Mouse (Mus musculus) ES-Bruce4 (cell line): Measurements from ENCODE around the gene Chsy1.

Experiments
- CTCF ChIP-seq: IDR thresholded peaks from one replicate; pipeline ENCODE4 v1.8.1; 2011; ENCODE audit warnings: low read depth, low read length
- EP300 ChIP-seq: IDR thresholded peaks from 2 replicates; pipeline ENCODE4 v1.6.1; 2011; ENCODE audit warnings: low read depth, low read length; ENCODE audit not compliant: insufficient read depth
- POLR2A ChIP-seq: IDR thresholded peaks from one replicate; pipeline ENCODE4 v1.8.1; 2011; ENCODE audit warnings: low read length; ENCODE audit not compliant: insufficient read depth

DNA sequence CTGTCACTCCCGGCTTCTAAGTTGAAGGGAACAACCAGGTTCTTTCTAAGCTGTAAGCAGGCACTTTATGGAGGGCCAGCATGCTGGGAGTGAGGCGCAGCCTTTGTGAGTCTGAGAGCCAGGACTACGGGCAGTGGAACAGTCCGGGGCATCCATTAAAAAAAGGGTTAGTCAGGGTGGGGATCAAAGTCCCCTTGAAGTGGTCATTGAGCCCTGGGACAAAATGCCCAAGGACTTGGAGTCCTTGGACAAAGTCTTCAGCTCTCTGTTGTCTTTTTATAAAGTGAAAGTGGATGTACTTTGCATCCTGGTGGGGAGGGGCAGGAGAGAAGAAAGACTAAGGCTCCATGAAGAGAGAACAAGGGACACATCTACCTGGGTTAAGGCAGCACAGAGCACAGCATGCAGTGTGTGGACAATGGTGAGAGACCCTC is 110.5 kb downstream of the Chsy1 start:
- TF ChIP-seq EP300 (no peak), CTCF (no peak), POLR2A (no peak)
